26 mouse cellular contexts compared by ENCODE assay signal in genomic region chr12:25923772-25924171, GRCm38 (mm10).
DNase-seq lines count a peak whose midpoint lies in the region; ATAC-seq and TF ChIP-seq lines count a peak whose summit lies in the region.
"Had no signal": no experiment of that assay in that cellular context is flagged by ENCODE, and none has a peak within 500 bp of the region (broad histone marks: within the 10 kb centered on the region; RNA-seq: fewer than 3 reads in every experiment).

No protein-coding gene starts in this region.

- peaks cover 22% of the 10 kb centered on the region for H3K4me1 ChIP-seq in forebrain, embryonic 16.5 days (replicated peaks; ENCODE audit: control insufficient read depth, insufficient read depth, low read length)
- H3K4me1 ChIP-seq in forebrain, embryonic 13.5 days: peaks cover 24% of the 10 kb centered on the region
- H3K4me1 ChIP-seq in lung, embryonic 16.5 days (replicated peaks; ENCODE audit: control insufficient read depth, insufficient read depth, low read length): no peaks in the 10 kb centered on the region
- H3K4me1 ChIP-seq in lung, adult 2 months (ENCODE audit: control insufficient read depth, insufficient read depth, low read length): peaks cover 11% of the 10 kb centered on the region
- H3K4me1 ChIP-seq: embryonic facial prominence, embryonic 10.5 days; heart, embryonic 12.5 days; heart, embryonic 15.5 days had no signal

- TF ChIP-seq POLR2A in lung, adult 2 months (IDR thresholded peaks at IDR 0.05; ENCODE audit: borderline replicate concordance, extremely low read depth, low read depth, low read length): no peak

- no peaks in the 10 kb centered on the region for H3K36me3 ChIP-seq in forebrain, embryonic 16.5 days (ENCODE audit: control insufficient read depth, insufficient read depth)
- H3K36me3 ChIP-seq in forebrain, embryonic 13.5 days (ENCODE audit: poor library complexity, severe bottlenecking): no peaks in the 10 kb centered on the region
- no peaks in the 10 kb centered on the region for H3K36me3 ChIP-seq in lung, embryonic 16.5 days (ENCODE audit: control insufficient read depth, insufficient read depth, low read length)
- H3K36me3 ChIP-seq: embryonic facial prominence, embryonic 10.5 days; embryonic facial prominence, embryonic 13.5 days; G1E; heart, embryonic 12.5 days; heart, embryonic 15.5 days; hindbrain, embryonic 10.5 days; hindbrain, embryonic 13.5 days had no signal

- no peak overlapping the region for H3K4me2 ChIP-seq in forebrain, embryonic 16.5 days (ENCODE audit: low read length)
- H3K4me2 ChIP-seq in forebrain, embryonic 13.5 days: no peak overlapping the region
- no peak overlapping the region for H3K4me2 ChIP-seq in lung, embryonic 16.5 days (ENCODE audit: low read depth, low read length)
- H3K4me2 ChIP-seq: embryonic facial prominence, embryonic 13.5 days; heart, embryonic 12.5 days; heart, embryonic 15.5 days; hindbrain, embryonic 13.5 days had no signal

- no peak overlapping the region for H3K9ac ChIP-seq in forebrain, embryonic 16.5 days (replicated peaks; ENCODE audit: low read depth, low read length)
- H3K9ac ChIP-seq in forebrain, embryonic 13.5 days: no peak overlapping the region
- H3K9ac ChIP-seq in lung, embryonic 16.5 days (ENCODE audit: low read length): no peak overlapping the region
- H3K9ac ChIP-seq: embryonic facial prominence, embryonic 13.5 days; heart, embryonic 12.5 days; heart, embryonic 15.5 days; hindbrain, embryonic 13.5 days had no signal

- no peak for TF ChIP-seq CTCF in lung, adult 2 months (IDR thresholded peaks at IDR 0.05; ENCODE audit: insufficient read depth, low read length)

- ATAC-seq in forebrain, embryonic 16.5 days: no peak
- ATAC-seq in forebrain, embryonic 13.5 days: no peak
- 0 out of 2 replicates have a peak, but pooled peaks have one; percentile 17 for ATAC-seq in lung, embryonic 16.5 days (ENCODE audit: low read depth)

- H3K27me3 ChIP-seq in forebrain, embryonic 16.5 days (replicated peaks; ENCODE audit: control insufficient read depth, insufficient read depth, low read length): no peaks in the 10 kb centered on the region
- no peaks in the 10 kb centered on the region for H3K27me3 ChIP-seq in forebrain, embryonic 13.5 days
- no peaks in the 10 kb centered on the region for H3K27me3 ChIP-seq in lung, embryonic 16.5 days (ENCODE audit: control insufficient read depth, insufficient read depth, low read depth, low read length)
- H3K27me3 ChIP-seq: CH12.LX; embryonic facial prominence, embryonic 13.5 days; heart, embryonic 12.5 days; heart, embryonic 15.5 days; hindbrain, embryonic 13.5 days had no signal

- H3K27ac ChIP-seq in forebrain, embryonic 16.5 days (ENCODE audit: low read length): peak overlapping the region; percentile 74
- H3K27ac ChIP-seq in forebrain, embryonic 13.5 days: no peak overlapping the region
- no peak overlapping the region for H3K27ac ChIP-seq in lung, embryonic 16.5 days (ENCODE audit: low read length)
- H3K27ac ChIP-seq: embryonic facial prominence, embryonic 10.5 days; embryonic facial prominence, embryonic 13.5 days; heart, embryonic 15.5 days; hindbrain, embryonic 13.5 days had no signal

- DNase-seq in lung, adult 2 months: no peak
- peak; percentile 17 for DNase-seq in lung, postnatal 25 days (ENCODE audit: low spot score)
- DNase-seq in liver: no peak
- DNase-seq in ovary, postnatal 14 days (ENCODE audit: low spot score): no peak
- DNase-seq: adrenal gland, adult 2 months; adrenal gland, postnatal 14 days; B cell, adult 2 months; cerebellum, adult 11-12 months; cerebellum, adult 8-10 months; cerebellum, postnatal 36 days; gastrocnemius, postnatal 25 days; heart, adult 18-20 months; heart, postnatal 10 days; heart, postnatal 36 days had no signal

- no peaks in the 10 kb centered on the region for H3K9me3 ChIP-seq in forebrain, embryonic 16.5 days (ENCODE audit: control insufficient read depth, low read length)
- no peaks in the 10 kb centered on the region for H3K9me3 ChIP-seq in forebrain, embryonic 13.5 days (replicated peaks)
- H3K9me3 ChIP-seq in lung, embryonic 16.5 days (ENCODE audit: control insufficient read depth, low read length): no peaks in the 10 kb centered on the region
- H3K9me3 ChIP-seq: embryonic facial prominence, embryonic 10.5 days; embryonic facial prominence, embryonic 13.5 days; heart, embryonic 15.5 days; hindbrain, embryonic 10.5 days; hindbrain, embryonic 13.5 days had no signal

- H3K4me3 ChIP-seq in forebrain, embryonic 16.5 days (replicated peaks; ENCODE audit: low read length): no peak overlapping the region
- no peak overlapping the region for H3K4me3 ChIP-seq in forebrain, embryonic 13.5 days
- H3K4me3 ChIP-seq in lung, embryonic 16.5 days (ENCODE audit: low read length): no peak overlapping the region
- H3K4me3 ChIP-seq in lung, adult 2 months (replicated peaks; ENCODE audit: extremely low read depth, low read depth, low read length): no peak overlapping the region
- H3K4me3 ChIP-seq: embryonic facial prominence, embryonic 10.5 days; embryonic facial prominence, embryonic 13.5 days; erythroblast, embryonic 14.5 days; heart, embryonic 12.5 days; heart, embryonic 15.5 days; hindbrain, embryonic 10.5 days; hindbrain, embryonic 13.5 days had no signal

- WGBS in forebrain, embryonic 16.5 days: 95% methylated on average over 1 of the region's 1 CpGs
- WGBS in forebrain, embryonic 13.5 days: 97% methylated on average over 1 of the region's 1 CpGs
- 82% methylated on average over 1 of the region's 1 CpGs for WGBS in lung, embryonic 16.5 days
- 58% methylated on average over 1 of the region's 1 CpGs for WGBS in lung, adult 2 months
